Mouse (Mus musculus) ES-E14 (cell line): ENCODE measurements around the gene Mmp7. TPM values are rescaled to one million over a fixed set of nuclear protein-coding genes. Genes with fewer than 3 reads are reported as not detected.

Source experiments
- DNase-seq: peaks from one replicate; pipeline ENCODE4 v3.0.0-alpha.2; 2013; ENCODE audit warnings: low read depth, low spot score
- H3K27ac ChIP-seq: 2 replicates; pipeline ENCODE4 v1.5.1; 2012; ENCODE audit warnings: low read depth, mild to moderate bottlenecking, low read length, moderate library complexity, mixed read lengths; ENCODE audit not compliant: poor library complexity, insufficient read depth, severe bottlenecking
- H3K36me3 ChIP-seq: 2 replicates; pipeline ENCODE4 v1.6.1; 2012; ENCODE audit warnings: mild to moderate bottlenecking, low read length, moderate library complexity, mixed read lengths; ENCODE audit not compliant: control insufficient read depth, poor library complexity, insufficient read depth, severe bottlenecking
- H3K4me1 ChIP-seq, 2 experiments: fragments of 150-350 bp in 1 of 2; sonication (generic) in 1 of 2; 2 replicates each; pipeline ENCODE4 v1.6.1; 2012; ENCODE audit warnings: low read length in 2 of 2, mild to moderate bottlenecking in 1 of 2, mixed read lengths in 1 of 2; ENCODE audit not compliant: control insufficient read depth in 2 of 2, insufficient read depth in 2 of 2, poor library complexity in 1 of 2
- H3K4me3 ChIP-seq, 2 experiments: fragments of 150-350 bp in 1 of 2; sonication (generic) in 1 of 2; 2 replicates each; pipeline ENCODE4 v1.5.1; 2012; ENCODE audit warnings: low read length in 2 of 2, low read depth in 1 of 2, mild to moderate bottlenecking in 1 of 2, mixed read lengths in 1 of 2; ENCODE audit not compliant: insufficient read depth in 1 of 2, poor library complexity in 1 of 2, severe bottlenecking in 1 of 2
- H3K9ac ChIP-seq: 2 replicates; pipeline ENCODE4 v1.6.1; 2012; ENCODE audit warnings: low read depth, mild to moderate bottlenecking, low read length, mixed read lengths; ENCODE audit not compliant: poor library complexity, insufficient read depth, severe bottlenecking
- H3K9me3 ChIP-seq: fragments of 150-350 bp; sonication (generic); 2 replicates; pipeline ENCODE4 v1.6.1; 2012; ENCODE audit warnings: low read depth, mild to moderate bottlenecking, low read length; ENCODE audit not compliant: control insufficient read depth, insufficient read depth
- CHD2 ChIP-seq: IDR thresholded peaks from 2 replicates; pipeline ENCODE4 v1.6.1; 2014; ENCODE audit warnings: mild to moderate bottlenecking, low read depth, low read length, inconsistent platforms
- HCFC1 ChIP-seq: IDR thresholded peaks from 2 replicates; pipeline ENCODE4 v1.6.1; 2012; ENCODE audit warnings: low read length, inconsistent platforms, borderline replicate concordance; ENCODE audit not compliant: insufficient read depth
- MAFK ChIP-seq: IDR thresholded peaks from 2 replicates; pipeline ENCODE4 v1.6.1; 2014; ENCODE audit warnings: mild to moderate bottlenecking, low read depth, low read length, inconsistent platforms; ENCODE audit not compliant: insufficient read depth
- ZC3H11A ChIP-seq: IDR thresholded peaks from 2 replicates; pipeline ENCODE4 v1.6.1; 2012; ENCODE audit warnings: low read depth, mild to moderate bottlenecking, inconsistent platforms, low read length, borderline replicate concordance
- ZNF384 ChIP-seq: IDR thresholded peaks from 2 replicates; pipeline ENCODE4 v1.6.1; 2012; ENCODE audit warnings: low read depth, low read length, inconsistent platforms
- in situ Hi-C, 2 experiments: fragments of 600-800 bp; cut with MboI; formaldehyde crosslinking; loops; one replicate each; pipeline ENCODE4 v1.15.1; 2025; ENCODE audit warnings: low sequenced_read_pairs in 2 of 2, inconsistent platforms in 1 of 2; ENCODE audit not compliant: unreplicated experiment in 2 of 2
- total RNA-seq: library from RNA; depleted of rRNA; stranded (reverse); fragments of 300-350 nt; gene quantifications from 2 replicates; pipeline ENCODE4 v1.2.3, GENCODE M21; 2012; rRNA removed

The Mmp7 gene
- not detected in 2 replicates for total RNA-seq

- no peak for DNase-seq
- Histone ChIP-seq H3K9me3 (no peaks in the 10 kb centered on the region), H3K27ac (no peak within 1 kb of the TSS), H3K4me1 (no peaks in the 10 kb centered on the region), H3K4me3 (no peak within 1 kb of the TSS), H3K36me3 (no peaks in the 10 kb centered on the region), H3K9ac (no peak within 1 kb of the TSS)
- in situ Hi-C loops = no loop called here
- TF ChIP-seq ZC3H11A (no peak), HCFC1 (no peak), MAFK (no peak), CHD2 (no peak)
Observed at GRCm38 (mm10) chr9:7691790-7692189, at the start of gene Mmp7. Mmp7 (plus strand) TSS chr9:7692090.

GRCm38 (mm10) chr9:7647901-7648300 is 44.0 kb upstream of the Mmp7 start:
- in situ Hi-C loops = no loop called here
- Histone ChIP-seq H3K27ac (no peak overlapping the region), H3K4me3 (no peak overlapping the region), H3K4me1 (no peaks in the 10 kb centered on the region), H3K9me3 (no peaks in the 10 kb centered on the region), H3K36me3 (no peaks in the 10 kb centered on the region), H3K9ac (no peak overlapping the region)
- no peak for DNase-seq
- TF ChIP-seq ZNF384 (no peak), MAFK (no peak), CHD2 (no peak), HCFC1 (no peak), ZC3H11A (no peak)

GRCm38 (mm10) chr9:7650397-7651180 is 41.3 kb upstream of the Mmp7 start:
- Histone ChIP-seq H3K9ac (no peak overlapping the region), H3K36me3 (no peaks in the 10 kb centered on the region), H3K4me1 (no peaks in the 10 kb centered on the region), H3K4me3 (no peak overlapping the region), H3K9me3 (no peaks in the 10 kb centered on the region), H3K27ac (no peak overlapping the region)
- in situ Hi-C loops = no loop called here
- no peak for TF ChIP-seq MAFK
- no peak for TF ChIP-seq CHD2
- no peak for TF ChIP-seq HCFC1
- TF ChIP-seq ZNF384 = no peak
- DNase-seq = no peak

GRCm38 (mm10) chr9:7652351-7653085 is 39.4 kb upstream of the Mmp7 start:
- no peaks in the 10 kb centered on the region for H3K4me1 ChIP-seq
- H3K27ac ChIP-seq = no peak overlapping the region
- no peak for DNase-seq
- H3K36me3 ChIP-seq = no peaks in the 10 kb centered on the region
- TF ChIP-seq HCFC1 (no peak), ZNF384 (no peak), ZC3H11A (no peak)
- no peak overlapping the region for H3K4me3 ChIP-seq
- H3K9ac ChIP-seq = no peak overlapping the region
- in situ Hi-C loops = no loop called here
- no peaks in the 10 kb centered on the region for H3K9me3 ChIP-seq
